Mouse (Mus musculus): ENCODE data around the gene Pip5k1b. TPM values are rescaled to one million over a fixed set of nuclear protein-coding genes. Genes with fewer than 3 reads are reported as not detected.

The Pip5k1b gene
- polyA plus RNA-seq, 1 experiment from 2014 or later, result 2.1 TPM

- H3K9me3 ChIP-seq, result no peaks in the 10 kb centered on the region
- 49% methylated on average over 7 of the region's 7 CpGs for WGBS
- no peaks in the 10 kb centered on the region for H3K27me3 ChIP-seq
- no peaks in the 10 kb centered on the region for H3K4me1 ChIP-seq (replicated peaks)
- 0 out of 2 replicates have a peak, but pooled peaks have one; percentile 54 for ATAC-seq (ENCODE audit: low FRiP score, low read depth)
- no peak overlapping the region for H3K9ac ChIP-seq
- H3K4me2 ChIP-seq, result no peak overlapping the region
- no peak overlapping the region for H3K27ac ChIP-seq (replicated peaks)
- H3K4me3 ChIP-seq, result no peak overlapping the region
- H3K36me3 ChIP-seq, result peaks cover 4% of the 10 kb centered on the region; the same call in 1 of the 2 replicates
Measured at GRCm38 (mm10) chr19:24264991-24265390, 290.7 kb downstream of the Pip5k1b start.

DNA sequence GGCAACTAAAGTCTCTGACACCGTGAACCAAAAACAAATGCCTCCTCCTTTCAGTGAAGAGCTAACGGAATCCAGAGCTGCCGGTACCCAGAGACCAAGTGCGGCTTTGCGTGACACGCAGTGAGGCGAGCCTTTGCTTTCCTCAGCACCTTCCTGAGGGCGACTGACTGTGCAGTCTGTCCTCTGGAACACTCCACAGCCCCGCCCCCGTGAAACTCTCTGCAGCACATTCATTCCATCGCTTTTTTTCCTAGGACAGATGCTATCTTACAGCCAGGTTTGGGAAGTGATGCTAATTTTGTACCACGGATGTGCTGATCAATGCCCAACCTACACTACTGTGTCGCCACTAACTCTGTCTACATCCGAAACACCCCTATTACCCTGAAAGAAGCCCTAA, 292.9 kb downstream of the Pip5k1b start:
- Histone ChIP-seq H3K9me3 (no peaks in the 10 kb centered on the region), H3K27me3 (no peaks in the 10 kb centered on the region), H3K27ac (replicated peaks) (no peak overlapping the region), H3K4me3 (no peak overlapping the region), H3K9ac (no peak overlapping the region), H3K4me2 (no peak overlapping the region), H3K4me1 (replicated peaks) (no peaks in the 10 kb centered on the region), H3K36me3 (peaks cover 4% of the 10 kb centered on the region; the same call in 1 of the 2 replicates)
- 90% methylated on average over 14 of the region's 14 CpGs for WGBS
- ATAC-seq (ENCODE audit: low FRiP score, low read depth), result no peak

GRCm38 (mm10) chr19:24259390-24260351, 296.0 kb downstream of the Pip5k1b start:
- Histone ChIP-seq H3K9ac (no peak overlapping the region), H3K36me3 (0 out of 2 replicates have a peak, but pooled peaks cover 4% of the 10 kb centered on the region), H3K27me3 (no peaks in the 10 kb centered on the region), H3K4me2 (no peak overlapping the region), H3K4me1 (replicated peaks) (no peaks in the 10 kb centered on the region), H3K4me3 (no peak overlapping the region), H3K27ac (replicated peaks) (peak overlapping the region; percentile 30; the same call in 1 of the 2 replicates), H3K9me3 (no peaks in the 10 kb centered on the region)
- peak; percentile 56; the same call in 1 of the 2 replicates for ATAC-seq (ENCODE audit: low FRiP score, low read depth)
- WGBS, result 40% methylated on average over 12 of the region's 12 CpGs

GRCm38 (mm10) chr19:24258368-24258767, 297.3 kb downstream of the Pip5k1b start:
- no peak for ATAC-seq (ENCODE audit: low FRiP score, low read depth)
- WGBS, result 77% methylated on average over 5 of the region's 5 CpGs
- no peaks in the 10 kb centered on the region for H3K36me3 ChIP-seq
- no peaks in the 10 kb centered on the region for H3K4me1 ChIP-seq (replicated peaks)
- H3K9me3 ChIP-seq, result no peaks in the 10 kb centered on the region
- H3K27me3 ChIP-seq, result no peaks in the 10 kb centered on the region
- no peak overlapping the region for H3K4me2 ChIP-seq
- no peak overlapping the region for H3K27ac ChIP-seq (replicated peaks)
- no peak overlapping the region for H3K4me3 ChIP-seq
- H3K9ac ChIP-seq, result no peak overlapping the region

GRCm38 (mm10) chr19:24257962-24258361, 297.7 kb downstream of the Pip5k1b start:
- no peaks in the 10 kb centered on the region for H3K4me1 ChIP-seq (replicated peaks)
- 92% methylated on average over 6 of the region's 6 CpGs for WGBS
- ATAC-seq (ENCODE audit: low FRiP score, low read depth), result no peak
- no peaks in the 10 kb centered on the region for H3K36me3 ChIP-seq
- H3K9me3 ChIP-seq, result no peaks in the 10 kb centered on the region
- no peak overlapping the region for H3K27ac ChIP-seq (replicated peaks)
- no peak overlapping the region for H3K4me3 ChIP-seq
- no peak overlapping the region for H3K9ac ChIP-seq
- no peaks in the 10 kb centered on the region for H3K27me3 ChIP-seq
- H3K4me2 ChIP-seq, result no peak overlapping the region

DNA sequence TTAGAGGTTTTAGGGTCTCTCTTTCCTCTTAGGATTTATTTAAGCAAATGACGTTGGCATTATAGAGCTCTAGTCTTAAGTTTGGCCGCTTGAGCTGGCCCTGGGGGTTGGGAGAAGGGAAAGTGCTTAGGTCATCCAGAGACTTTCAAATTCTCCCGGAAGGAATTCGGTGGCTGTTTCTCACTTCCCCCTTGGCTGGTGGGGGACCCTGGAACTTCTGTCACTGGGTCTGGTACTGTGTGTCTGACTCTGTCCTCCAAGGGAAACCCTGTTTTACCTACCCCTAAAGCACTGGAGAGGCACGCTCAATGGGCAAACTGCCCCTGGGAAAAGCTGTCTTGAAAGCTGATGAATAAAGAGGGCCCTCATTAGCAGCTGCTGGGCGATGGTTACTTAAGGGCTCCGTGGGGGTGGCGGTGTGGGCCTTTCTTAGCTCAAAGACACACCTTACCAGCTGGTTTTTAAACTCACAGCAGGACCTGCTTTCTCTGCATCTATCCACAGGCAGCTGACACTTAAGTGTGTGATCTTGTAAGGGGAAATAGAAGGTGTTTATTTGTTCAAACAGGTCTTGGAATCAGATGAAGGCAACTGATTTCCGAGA, 301.9 kb downstream of the Pip5k1b start:
- Histone ChIP-seq H3K4me2 (no peak overlapping the region), H3K9me3 (no peaks in the 10 kb centered on the region), H3K9ac (no peak overlapping the region), H3K4me1 (replicated peaks) (no peaks in the 10 kb centered on the region), H3K27me3 (no peaks in the 10 kb centered on the region), H3K4me3 (no peak overlapping the region), H3K36me3 (no peaks in the 10 kb centered on the region), H3K27ac (replicated peaks) (no peak overlapping the region)
- no peak for ATAC-seq (ENCODE audit: low FRiP score, low read depth)
- whole genome bisulfite sequencing, result 38% methylated on average over 9 of the region's 9 CpGs

- 0 out of 2 replicates have a peak, but pooled peaks have one; percentile 30 for ATAC-seq (ENCODE audit: low FRiP score, low read depth)
- Histone ChIP-seq H3K9me3 (no peaks in the 10 kb centered on the region), H3K4me3 (no peak overlapping the region), H3K27ac (replicated peaks) (peak overlapping the region; percentile 39; the same call in 1 of the 2 replicates), H3K4me2 (no peak overlapping the region), H3K36me3 (no peaks in the 10 kb centered on the region), H3K9ac (no peak overlapping the region), H3K4me1 (replicated peaks) (no peaks in the 10 kb centered on the region), H3K27me3 (no peaks in the 10 kb centered on the region)
- WGBS, result 19% methylated on average over 6 of the region's 6 CpGs
Measured at GRCm38 (mm10) chr19:24251869-24252268, 303.8 kb downstream of the Pip5k1b start.

Other genes starting within 250 kb of the Pip5k1b start
- 53.8 and 57.9 TPM in 2 replicates for gene Fam122a, start 78.5 kb downstream of the Pip5k1b start, polyA plus RNA-seq (2015; fragmentation: Nextera tagmentation; extraction: Ambion mirVana)
- 2.3 and 2.4 TPM in 2 replicates for gene Tmem252, start 118.1 kb upstream of the Pip5k1b start, polyA plus RNA-seq (2015; fragmentation: Nextera tagmentation; extraction: Ambion mirVana)